Mouse (Mus musculus): Measurements from ENCODE around the gene Itln1. TPM values are rescaled to one million over a fixed set of nuclear protein-coding genes. Genes with fewer than 3 reads are reported as not detected.
A peak's percentile ranks its signal among the peaks of the same experiment; 100 is the strongest.

The Itln1 gene
- total RNA-seq (2021), result not detected
- long read RNA-seq, experiment 1, result 0 reads
- long read RNA-seq, experiment 2, result 0 reads

DNA sequence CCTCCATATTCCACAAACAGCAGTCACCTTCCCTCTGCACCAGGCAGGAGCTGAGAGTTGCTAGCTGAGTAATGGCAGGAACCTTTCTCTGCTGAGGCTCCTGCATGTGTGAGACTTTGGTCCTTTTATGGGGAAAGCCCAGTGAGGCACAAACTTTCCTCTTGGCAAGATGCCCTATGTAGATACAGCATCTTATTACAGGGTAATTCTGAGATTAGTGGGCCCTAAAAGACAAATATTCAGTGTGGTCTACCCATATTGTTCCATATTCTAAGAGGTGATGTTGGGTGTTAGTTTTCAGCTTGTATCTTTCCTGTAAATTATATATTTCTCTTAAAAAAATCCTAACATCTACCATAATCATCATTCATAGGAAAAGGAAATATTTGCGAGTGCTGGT, at the start of gene Itln1:
TSS of gene Itln1 (minus strand) at position 101 of the 400 bp plus-strand sequence.
- DNase-seq, result no peak
- intact Hi-C loops (cut with DNase I), result no loop called here

DNA sequence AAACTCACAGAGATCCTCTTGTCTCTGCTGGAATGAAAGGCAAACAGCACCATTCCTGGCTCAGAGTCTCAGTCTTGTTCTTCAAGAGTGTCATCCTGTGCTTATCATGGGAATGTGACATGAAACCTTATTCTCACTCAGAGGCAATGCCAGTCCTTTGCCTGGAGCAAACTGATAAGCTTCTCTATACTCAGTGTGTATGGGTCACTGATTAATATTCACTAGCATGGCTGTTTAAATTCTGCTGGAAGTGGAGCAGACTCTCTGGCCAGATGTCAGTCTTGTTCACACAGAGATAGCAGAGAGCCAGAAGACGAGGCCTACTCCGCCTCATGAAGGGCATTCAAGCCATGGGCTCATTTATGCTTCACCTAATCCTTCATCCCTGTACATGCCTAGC, 49.5 kb upstream of the Itln1 start:
- intact Hi-C loops (cut with DNase I), result no loop called here
- no peak for DNase-seq

DNA sequence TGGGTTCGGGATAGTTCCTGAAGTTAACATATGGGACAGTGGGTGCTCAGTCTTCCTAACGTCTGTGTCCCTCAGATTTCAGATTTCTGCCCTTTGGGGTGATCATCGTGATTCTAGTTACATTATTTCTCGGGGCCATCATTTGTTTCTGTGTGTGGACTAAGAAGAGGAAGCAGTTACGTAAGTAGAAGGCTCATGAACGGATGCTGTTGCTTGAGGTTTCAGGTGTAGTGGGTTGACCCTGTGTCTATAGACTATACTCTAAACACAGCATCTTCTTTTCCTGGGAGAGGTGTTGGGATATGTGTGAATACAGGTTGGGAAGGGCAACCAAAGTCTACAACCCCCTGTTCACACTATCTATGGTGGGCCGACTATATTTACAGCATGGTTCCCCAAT, 42.1 kb upstream of the Itln1 start:
- DNase-seq, result no peak
- intact Hi-C loops (cut with DNase I), result no loop called here

DNA sequence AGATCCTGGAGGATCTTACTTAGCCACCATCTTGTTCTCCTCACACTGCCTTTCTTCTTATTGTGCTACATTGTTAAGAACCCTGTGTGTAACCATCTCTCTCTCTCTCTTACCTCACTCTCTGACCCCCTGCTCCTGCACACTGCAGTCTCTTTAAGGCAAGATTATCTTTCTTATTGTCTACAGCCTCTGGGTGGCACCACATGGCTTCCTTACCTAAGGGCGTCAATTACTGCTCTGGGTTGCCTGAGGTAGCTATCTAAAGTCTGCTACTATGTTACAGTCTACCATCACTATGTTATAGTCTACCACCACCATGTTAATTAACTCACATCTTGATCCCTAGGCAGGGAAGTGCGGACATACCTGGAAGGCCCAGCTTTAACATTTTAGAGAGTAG, 33.3 kb upstream of the Itln1 start:
- intact Hi-C loops (cut with DNase I), result loop anchor here (5.0 kb wide), 1 partner anchor 206 kb away; the partner anchor contains the start of gene Klhdc9
- DNase-seq, result no peak

DNA sequence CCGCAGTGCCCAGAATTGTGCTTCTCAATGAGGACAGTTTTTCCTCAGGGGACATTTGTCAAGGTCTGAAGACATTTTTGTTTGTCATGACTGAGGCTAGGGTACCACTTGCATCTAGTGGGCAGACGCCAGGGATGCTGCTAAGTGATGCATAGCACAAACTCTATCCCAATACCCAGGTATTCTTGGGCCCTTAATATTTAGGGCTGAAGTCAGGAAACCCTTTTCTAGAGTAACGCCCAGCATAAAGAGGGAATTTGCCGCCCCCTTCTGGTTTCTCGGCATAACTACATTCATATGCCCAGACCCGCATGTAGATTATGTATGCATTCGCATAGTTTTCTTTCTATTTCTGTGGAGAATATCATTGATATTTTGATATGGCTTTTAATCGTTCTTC, 31.7 kb upstream of the Itln1 start:
- intact Hi-C loops (cut with DNase I), result loop anchor here (1.0 to 5.0 kb wide), 2 partner anchors 63 to 204 kb away; partner anchors contain the start of genes Alyref2 and Klhdc9
- peak; percentile 51 to 72 for DNase-seq

DNA sequence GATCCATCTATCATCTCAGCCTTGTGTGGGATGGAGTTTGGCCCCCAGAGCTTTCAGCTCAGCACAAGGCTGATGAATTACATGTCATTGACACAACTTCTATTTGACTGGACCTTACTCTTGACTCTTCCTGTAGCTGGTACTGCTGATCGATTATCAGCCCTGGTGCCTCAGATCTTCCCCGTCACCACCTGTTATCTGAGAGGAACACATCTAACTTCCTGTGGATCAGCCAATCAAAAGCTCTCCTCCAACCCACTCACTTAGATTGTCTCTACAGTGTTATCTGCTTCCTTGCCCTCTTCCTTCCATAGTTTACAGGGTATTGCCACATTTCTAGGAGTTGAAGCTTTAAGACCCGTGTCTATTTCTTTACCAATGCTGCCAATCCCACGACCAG, 30.8 kb upstream of the Itln1 start:
- intact Hi-C loops (cut with DNase I), result loop anchor here (5.0 kb wide), 1 partner anchor 204 kb away; the partner anchor contains the start of gene Klhdc9
- DNase-seq, result no peak

DNA sequence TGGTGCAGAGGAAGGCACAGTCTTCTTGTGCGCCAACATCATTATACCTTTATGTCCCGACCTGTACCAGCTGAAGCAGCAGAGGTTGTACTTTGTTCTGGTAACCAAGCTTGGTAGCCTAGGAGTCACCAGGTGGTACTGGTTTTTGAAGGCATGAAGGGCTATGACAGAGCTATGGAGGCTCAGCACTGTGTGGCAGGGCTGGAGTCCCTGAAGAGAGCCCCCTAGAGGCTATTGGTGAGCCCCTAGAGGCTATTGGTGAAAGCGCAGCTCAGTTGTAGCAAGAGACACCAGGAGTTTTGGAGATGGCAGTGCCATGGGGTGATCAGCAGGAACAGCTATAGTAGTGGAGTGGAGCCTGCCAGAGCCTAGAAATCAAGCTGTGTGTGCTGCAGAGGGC, 29.2 kb upstream of the Itln1 start:
- DNase-seq, result peak; percentile 8 to 15
- intact Hi-C loops (cut with DNase I), result no loop called here

DNA sequence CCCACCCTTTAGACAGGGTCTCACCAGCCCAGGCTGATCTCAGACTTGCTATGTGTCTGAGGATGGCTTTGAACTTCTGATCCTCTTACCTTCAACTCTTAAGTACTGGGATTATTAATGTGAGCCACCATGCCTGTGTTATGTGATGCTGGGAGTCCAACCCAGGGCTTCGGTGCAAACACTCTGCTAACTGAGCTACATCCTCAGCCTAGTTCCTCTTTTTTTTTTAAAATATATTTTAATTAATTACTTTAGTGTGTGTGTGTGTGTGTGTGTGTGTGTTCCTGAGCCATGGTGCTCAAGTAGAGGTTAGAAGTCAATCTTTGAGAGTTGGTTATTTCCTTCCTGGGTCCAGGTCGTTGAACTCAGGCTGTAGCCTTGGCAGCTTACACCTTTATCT, 27.9 kb upstream of the Itln1 start:
- no peak for DNase-seq
- intact Hi-C loops (cut with DNase I), result no loop called here

DNA sequence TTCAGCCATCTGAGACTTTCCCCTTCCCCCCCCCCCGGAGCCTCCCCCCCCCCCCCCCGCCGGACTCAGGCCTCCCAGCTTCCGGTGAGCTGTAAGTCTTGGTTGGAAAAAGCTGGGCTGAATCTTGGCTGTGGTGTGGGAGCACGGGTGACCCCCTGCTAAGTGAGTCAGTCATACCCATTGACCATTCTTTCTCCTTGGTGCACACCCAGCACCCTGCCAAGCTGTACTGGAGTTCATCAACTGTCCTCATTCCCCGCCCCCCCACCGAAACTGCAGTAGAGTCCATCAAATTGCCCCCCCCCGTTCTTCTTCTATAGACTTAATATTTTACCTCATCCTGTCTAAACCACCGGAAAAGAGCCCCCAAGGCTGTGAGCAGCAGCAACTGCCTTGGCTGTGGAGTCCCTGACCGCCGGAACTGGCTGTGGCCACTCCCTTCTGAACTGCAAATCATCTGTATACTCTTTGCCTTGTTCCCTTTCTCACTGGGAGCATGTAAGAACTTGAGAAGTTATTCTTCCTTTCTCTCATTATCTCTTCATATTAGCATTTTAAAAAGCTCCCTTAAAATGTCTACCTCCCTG, 26.6 kb upstream of the Itln1 start:
- intact Hi-C loops (cut with DNase I), result no loop called here
- no peak for DNase-seq

DNA sequence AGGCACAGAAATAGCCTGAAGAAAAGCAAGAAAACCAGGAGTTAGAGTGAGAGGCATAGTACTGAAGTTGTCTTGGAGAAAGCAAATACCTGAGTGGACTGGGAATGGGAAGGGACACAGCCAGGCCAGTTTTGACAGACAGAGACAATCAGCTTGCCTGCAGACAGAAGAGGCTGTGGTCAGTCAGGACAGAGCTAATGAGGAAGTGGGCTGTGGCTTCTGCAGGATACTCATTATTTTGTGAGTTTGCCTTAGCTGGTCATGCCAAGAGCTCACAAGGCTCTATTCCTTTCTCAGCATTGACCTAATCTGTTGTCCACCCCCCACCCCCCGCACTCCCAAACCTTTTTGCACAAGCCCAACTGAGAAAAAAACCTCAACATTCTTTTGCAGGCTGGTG, 26.1 kb upstream of the Itln1 start:
- intact Hi-C loops (cut with DNase I), result no loop called here
- DNase-seq, result no peak

DNA sequence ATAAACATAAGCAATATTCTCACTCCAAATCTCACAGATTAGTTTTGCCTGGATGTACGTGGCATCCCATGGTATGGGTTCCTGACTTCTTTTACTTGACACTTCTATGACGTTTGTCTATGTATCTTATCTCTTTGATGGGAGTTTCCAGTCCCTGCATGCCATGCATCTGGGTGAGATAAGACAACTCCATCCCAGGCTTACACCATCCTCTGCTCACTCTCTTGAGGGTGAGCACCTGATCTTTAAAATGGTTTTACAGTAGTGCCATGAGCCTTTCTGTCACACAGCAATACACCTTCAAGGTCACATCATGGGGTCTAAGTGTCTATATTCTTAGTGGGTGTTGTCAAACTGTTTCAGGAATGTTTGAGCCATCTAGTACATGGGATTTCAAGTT, 25.2 kb upstream of the Itln1 start:
- intact Hi-C loops (cut with DNase I), result no loop called here
- no peak for DNase-seq

DNA sequence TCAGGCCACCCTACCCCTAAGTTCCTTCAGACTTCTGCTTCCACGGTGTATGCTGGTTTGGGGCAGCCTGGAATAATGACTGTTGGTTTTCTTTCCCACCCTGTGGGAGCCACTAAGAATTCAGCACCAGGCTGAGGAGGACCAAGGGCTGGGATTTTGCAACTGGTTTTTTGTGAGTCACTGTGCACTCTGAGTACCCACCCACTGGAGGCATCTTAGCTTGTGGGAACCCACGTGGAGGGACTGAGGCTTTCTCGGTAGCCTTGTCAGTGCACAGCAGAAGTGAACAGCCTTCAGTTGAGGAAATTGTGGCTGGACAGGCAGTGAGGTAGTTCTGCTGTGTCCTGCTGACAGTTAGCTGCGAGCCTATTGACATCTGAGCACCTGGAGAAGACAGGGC, 23.8 kb upstream of the Itln1 start, which contains the start of gene Cd244a:
TSS of gene Cd244a (plus strand) at position 296 of the 400 bp plus-strand sequence.
- DNase-seq, result no peak
- intact Hi-C loops (cut with DNase I), result no loop called here

DNA sequence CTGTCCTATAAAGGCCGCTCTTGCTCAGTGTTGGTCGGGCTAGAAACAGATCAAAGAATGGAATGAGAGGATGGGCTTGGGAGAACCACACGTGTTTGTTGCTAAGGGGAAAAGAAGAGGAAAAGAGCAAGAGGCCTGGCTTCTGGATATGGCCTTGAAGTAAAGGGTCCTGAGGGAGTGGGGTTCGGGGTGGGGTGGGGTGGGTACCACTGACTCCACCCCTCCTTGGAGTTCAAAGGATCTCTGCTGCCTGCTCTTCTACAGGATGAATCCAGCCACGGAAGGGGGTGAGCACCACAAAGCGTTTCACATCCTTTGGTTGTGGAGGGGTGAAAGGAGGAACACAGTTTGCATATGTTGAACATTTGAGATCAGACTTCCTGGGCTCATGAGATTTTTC, 23.3 kb upstream of the Itln1 start:
- intact Hi-C loops (cut with DNase I), result no loop called here
- DNase-seq, result no peak

DNA sequence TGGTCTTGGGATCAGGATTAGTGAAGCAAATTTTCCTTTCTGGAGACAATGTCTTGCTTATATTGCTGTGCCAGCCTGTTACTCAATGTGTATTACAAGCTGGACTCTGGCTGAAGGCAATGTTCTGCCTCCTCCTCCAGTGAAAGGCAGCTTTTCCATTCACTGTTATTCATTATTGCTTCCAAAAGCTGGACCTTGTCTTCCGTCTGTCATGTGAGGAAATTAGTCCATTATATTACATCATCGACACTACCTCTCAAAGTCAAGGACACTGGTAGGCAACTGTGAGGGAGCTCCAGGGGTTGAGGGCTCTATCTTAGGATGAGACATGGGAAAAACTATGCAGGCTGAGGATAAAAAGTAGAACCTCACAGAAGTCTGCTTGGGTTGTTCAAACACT, 21.3 kb upstream of the Itln1 start:
- intact Hi-C loops (cut with DNase I), result no loop called here
- DNase-seq, result no peak

DNA sequence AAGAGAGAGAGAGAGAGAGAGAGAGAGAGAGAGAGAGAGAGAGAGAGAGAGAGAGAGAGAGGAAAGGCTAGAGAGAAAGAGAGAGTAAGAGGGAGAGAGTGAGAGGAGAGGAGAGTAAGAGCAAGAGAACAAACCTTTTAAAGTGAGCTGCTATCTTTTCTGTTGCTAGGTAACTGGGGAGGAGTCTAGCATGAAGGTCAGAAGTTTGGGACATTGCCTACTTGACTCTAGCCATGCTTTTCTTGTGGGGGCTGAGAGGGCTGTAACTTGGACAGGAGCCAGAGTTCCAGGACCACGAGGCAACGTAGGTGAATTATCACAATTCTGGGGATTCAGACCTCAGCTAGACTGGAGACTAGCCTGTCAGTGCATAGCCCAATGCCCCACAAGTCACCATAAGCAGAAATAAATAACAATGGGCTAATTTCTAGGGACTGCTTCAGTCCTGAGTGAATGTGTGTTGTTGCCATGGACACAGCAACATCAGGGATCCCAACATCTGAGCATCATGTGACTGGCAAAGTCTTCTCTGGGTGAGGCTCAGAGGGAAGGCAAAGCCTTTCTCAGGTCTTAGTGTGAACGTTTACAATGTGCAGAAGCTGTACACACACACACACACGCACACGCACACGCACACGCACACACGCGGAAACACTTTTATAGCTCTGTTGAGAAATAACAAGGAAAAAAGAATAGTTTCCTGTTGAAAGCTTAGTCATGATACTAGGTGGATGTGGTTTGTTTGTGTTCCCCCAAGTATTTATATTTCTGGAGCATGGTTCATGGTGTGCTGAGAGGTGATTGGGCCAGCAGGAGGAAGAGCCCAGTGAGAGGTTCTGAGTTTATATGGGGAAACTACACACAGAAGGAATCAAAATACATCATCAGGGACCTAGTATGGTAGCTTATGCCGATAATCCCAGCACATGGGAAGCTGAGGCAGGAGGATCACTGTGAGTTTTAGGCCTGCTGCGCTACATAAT, 18.6 kb upstream of the Itln1 start:
- DNase-seq, result no peak
- intact Hi-C loops (cut with DNase I), result no loop called here

DNA sequence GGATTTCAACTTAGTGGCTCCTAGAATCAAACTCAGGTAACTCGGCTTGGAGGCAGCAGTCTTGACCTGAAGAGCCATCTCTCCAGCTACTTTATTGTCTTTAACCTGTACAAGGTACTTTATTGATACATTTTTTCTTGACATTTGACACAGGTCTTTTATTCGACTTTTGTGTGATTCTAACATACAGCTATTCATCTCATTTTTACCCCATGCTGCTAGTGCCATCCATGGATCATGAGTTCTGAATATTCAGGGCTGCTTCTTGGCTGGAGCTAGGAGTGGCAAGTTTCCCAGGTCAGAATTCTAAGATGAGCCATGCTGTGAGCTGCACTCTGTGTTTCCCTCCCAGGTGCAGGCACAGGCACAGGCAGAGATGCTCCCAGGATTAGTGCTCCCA, 17.1 kb upstream of the Itln1 start:
- intact Hi-C loops (cut with DNase I), result no loop called here
- no peak for DNase-seq

DNA sequence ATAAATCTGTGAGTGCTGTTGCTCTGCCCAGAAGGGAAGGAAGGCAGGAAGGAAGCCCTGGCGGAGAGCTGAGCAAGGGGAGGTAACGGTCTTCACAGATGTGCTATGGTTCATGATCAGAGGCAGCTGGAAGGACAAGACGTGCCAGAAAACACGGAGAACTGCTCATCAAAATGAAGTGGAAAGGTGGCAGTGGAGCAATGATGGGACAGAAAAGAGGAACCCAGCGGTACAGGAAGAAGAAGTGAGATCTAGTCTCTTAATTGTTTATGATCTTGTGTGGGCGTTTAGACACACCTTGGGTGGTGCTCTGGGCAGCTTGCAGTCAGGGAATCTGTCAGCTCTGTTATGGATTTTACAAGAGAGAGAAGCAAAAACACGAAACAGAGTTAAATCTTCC, 16.2 kb upstream of the Itln1 start:
- intact Hi-C loops (cut with DNase I), result no loop called here

DNA sequence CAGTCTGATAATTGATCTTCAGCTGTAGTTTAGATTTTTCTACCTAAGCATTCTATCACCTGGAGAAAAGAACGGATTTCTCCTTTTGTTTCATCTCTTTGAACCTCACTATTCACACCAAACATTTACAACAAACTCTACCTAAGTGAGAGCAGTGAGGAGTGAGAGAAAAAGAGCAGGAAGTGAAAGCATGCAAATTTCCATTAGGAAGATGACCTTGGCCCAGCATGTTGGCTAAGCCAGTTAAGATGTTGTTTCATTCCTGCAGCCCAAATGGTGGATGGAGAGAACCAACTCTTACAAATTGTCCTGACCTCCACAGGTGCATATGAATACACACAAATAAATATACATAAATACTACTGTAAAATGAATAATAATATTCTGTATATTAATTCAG, 5.6 kb upstream of the Itln1 start:
- DNase-seq, result no peak
- intact Hi-C loops (cut with DNase I), result no loop called here

More for the DNA sequence above, 16.2 kb upstream of the Itln1 start:
- no peak for DNase-seq

DNA sequence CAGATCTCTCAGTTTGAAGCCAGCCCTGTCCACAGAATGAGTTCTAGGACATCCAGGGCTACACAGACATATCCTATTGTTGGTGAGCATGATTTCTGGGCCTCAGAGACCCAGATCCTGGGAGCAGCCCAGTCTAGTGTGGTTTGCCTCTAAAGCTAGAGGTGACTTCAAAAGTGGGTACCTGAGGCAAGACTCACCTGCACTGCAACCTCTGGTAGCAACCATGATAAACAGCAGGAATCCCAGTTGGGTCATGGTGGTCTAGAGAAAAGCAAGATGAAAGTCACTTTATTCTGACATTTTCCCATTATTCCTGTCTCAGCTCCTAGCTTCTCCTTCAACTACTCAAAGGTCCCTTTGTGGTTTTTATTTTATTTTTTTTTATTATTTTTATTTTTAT, 537 bp downstream of the Itln1 start:
- no peak for DNase-seq
- intact Hi-C loops (cut with DNase I), result no loop called here

DNA sequence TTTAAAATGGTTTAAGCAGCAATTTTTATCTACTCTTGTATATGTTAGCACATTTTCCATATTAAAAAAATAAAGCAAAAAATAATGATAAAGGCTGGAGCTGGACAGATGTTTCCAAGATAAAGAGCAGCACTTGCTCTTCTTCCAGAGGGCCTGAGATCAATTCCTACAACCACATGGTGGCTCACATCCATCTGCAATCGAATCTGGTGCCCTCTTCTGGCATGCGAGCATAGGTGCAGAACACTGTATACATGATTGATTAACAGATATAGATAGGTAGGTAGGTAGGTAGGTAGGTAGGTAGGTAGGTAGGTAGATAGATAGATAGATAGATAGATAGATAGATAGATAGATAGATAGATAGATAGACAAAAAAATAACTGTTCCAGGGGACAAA, 2.3 kb downstream of the Itln1 start:
- intact Hi-C loops (cut with DNase I), result no loop called here
- no peak for DNase-seq

DNA sequence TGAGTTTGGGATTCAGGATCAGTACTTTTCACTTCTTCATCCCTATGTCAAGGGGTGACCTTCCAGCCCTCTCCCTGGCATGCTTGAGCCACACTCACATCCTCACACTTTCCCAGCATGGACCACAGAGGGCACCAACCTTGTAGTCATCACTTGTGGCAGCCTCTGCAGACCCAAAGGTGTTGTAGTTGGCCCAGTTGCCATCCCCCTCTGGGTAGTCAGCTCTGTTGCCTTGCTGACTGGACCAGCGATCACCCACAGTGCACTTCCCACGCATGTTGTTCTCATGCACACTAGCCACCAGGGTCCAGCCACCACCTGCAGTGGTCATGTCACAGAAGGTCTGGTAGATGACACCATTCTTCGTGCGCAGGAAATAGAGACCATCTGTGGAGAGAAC, 3.7 kb downstream of the Itln1 start:
- intact Hi-C loops (cut with DNase I), result no loop called here
- no peak for DNase-seq

DNA sequence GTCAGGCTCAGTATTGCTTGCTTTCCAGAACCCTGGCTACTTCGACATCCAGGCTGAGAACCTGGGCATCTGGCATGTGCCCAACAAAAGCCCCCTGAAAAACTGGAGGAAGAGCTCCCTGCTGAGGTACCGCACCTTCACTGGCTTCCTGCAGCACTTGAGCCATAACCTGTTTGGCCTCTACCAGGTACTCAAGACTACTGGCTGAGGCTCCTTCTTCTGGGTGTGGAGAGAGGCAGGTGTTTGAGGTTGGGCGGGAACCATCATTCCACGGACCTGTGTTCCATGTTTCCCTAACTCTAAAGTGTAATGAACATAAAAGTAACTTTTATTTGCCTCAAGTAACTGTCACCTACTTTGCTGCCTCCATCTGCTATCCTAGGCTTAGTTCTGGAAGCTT, 19.5 kb downstream of the Itln1 start:
- intact Hi-C loops (cut with DNase I), result no loop called here
- DNase-seq, result no peak
